Mouse (Mus musculus): ENCODE data around the gene Kcnip4. TPM values are rescaled to one million over a fixed set of nuclear protein-coding genes. Genes with fewer than 3 reads are reported as not detected.

The Kcnip4 gene
- polyA plus RNA-seq, 1 experiment, result 0.12 TPM

DNA sequence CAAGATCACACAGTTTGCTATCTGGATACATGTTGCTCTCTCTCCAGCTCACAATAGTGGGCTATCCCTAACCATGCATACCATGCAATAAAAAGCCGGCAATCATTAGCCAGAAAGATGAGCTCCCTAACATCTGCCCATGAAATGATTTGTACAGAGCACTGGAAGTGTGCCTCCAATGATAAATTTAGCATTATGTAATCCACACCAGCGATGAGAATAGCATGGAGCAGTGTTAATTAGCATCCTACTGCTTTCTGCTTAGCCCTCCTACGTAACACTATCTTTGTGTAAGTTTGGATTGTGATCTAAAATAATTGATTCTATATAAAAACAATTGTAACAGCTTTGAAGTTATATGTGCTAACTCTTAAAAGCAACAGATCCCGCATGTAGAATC lies 268.7 kb downstream of the Kcnip4 start:
- H3K79me3 ChIP-seq (ENCODE audit: low read depth), result no peaks in the 10 kb centered on the region
- H3ac ChIP-seq (ENCODE audit: control insufficient read depth, insufficient read length, low read depth), result no peak overlapping the region
- H3K79me2 ChIP-seq (ENCODE audit: control insufficient read depth, insufficient read depth), result no peaks in the 10 kb centered on the region
- no peak overlapping the region for H3K4me3 ChIP-seq (ENCODE audit: insufficient read depth, poor library complexity, severe bottlenecking)
- no peaks in the 10 kb centered on the region for H3K36me3 ChIP-seq (ENCODE audit: control insufficient read depth, insufficient read depth)
- H3K27me3 ChIP-seq (ENCODE audit: control insufficient read depth, insufficient read depth, insufficient read length), result no peaks in the 10 kb centered on the region
- no peak for TF ChIP-seq MYOG (IDR thresholded peaks at IDR 0.05; ENCODE audit: control insufficient read depth, extremely low read depth, insufficient read length)
- no peak for TF ChIP-seq CEBPB (IDR thresholded peaks at IDR 0.05; ENCODE audit: low read depth)
- TF ChIP-seq CTCF (IDR thresholded peaks at IDR 0.05; ENCODE audit: control insufficient read depth, insufficient read depth, insufficient read length), result no peak
- TF ChIP-seq USF1 (IDR thresholded peaks at IDR 0.05; ENCODE audit: low read depth), result no peak
- TF ChIP-seq FOSL1 (IDR thresholded peaks at IDR 0.05; ENCODE audit: insufficient read depth, low read length, poor library complexity, severe bottlenecking), result no peak
- no peak for TF ChIP-seq MAX (IDR thresholded peaks at IDR 0.05)
- no peak for TF ChIP-seq MYOD1 (IDR thresholded peaks at IDR 0.05; ENCODE audit: control insufficient read depth, insufficient read length, low read depth)

DNA sequence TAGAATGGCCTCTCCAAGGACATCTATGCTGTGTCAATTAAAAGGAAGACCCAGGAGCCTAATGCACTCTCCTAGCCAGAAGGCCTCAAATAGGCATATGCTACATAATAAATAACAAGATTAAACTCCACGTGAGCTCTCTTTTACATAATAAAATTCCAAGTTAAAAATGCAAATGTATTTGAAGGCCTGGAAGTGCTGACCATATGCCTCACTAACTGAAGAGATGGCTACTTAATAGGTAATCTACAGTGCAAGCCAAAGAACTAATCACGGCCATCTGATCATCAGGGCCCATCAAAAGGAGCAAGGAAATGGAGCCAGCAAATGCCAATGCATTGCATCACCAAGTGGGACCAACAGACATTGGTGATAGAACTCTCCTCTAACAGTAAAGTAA lies 277.6 kb downstream of the Kcnip4 start:
- TF ChIP-seq CTCF (IDR thresholded peaks at IDR 0.05; ENCODE audit: control insufficient read depth, insufficient read depth, insufficient read length) (no peak), MAX (IDR thresholded peaks at IDR 0.05) (no peak), FOSL1 (IDR thresholded peaks at IDR 0.05; ENCODE audit: insufficient read depth, low read length, poor library complexity, severe bottlenecking) (no peak), MYOG (IDR thresholded peaks at IDR 0.05; ENCODE audit: control insufficient read depth, extremely low read depth, insufficient read length) (no peak)
- Histone ChIP-seq H3K79me3 (ENCODE audit: low read depth) (no peaks in the 10 kb centered on the region), H3K36me3 (ENCODE audit: control insufficient read depth, insufficient read depth) (no peaks in the 10 kb centered on the region)

DNA sequence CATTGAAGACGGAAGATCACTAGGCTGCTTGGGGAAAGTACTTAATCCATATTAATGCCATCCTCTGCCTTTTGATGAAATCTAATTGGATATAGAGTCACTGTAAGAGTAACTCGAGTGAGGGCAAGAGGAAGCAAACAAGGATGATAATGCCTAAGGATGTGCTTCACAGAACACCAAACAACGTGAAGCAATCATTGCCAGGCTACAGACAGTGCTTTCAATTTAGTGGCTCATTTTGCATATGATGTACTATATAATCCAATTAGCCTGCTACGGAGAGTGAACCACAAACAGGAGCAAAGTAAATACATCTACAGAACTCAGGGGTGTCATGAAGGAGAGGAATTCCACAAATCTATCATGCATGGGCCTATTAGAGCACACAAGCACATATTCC lies 280.3 kb downstream of the Kcnip4 start:
- H3ac ChIP-seq (ENCODE audit: control insufficient read depth, insufficient read length, low read depth), result no peak overlapping the region
- no peak for TF ChIP-seq MYOG (IDR thresholded peaks at IDR 0.05; ENCODE audit: control insufficient read depth, extremely low read depth, insufficient read length)
- TF ChIP-seq CTCF (IDR thresholded peaks at IDR 0.05; ENCODE audit: control insufficient read depth, insufficient read depth, insufficient read length), result no peak
- no peak for TF ChIP-seq USF1 (IDR thresholded peaks at IDR 0.05; ENCODE audit: low read depth)
- no peak for TF ChIP-seq CEBPB (IDR thresholded peaks at IDR 0.05; ENCODE audit: low read depth)
- TF ChIP-seq MYOD1 (IDR thresholded peaks at IDR 0.05; ENCODE audit: control insufficient read depth, insufficient read length, low read depth), result no peak
- TF ChIP-seq MAX (IDR thresholded peaks at IDR 0.05), result no peak
- no peak for TF ChIP-seq FOSL1 (IDR thresholded peaks at IDR 0.05; ENCODE audit: insufficient read depth, low read length, poor library complexity, severe bottlenecking)
- no peak overlapping the region for H3K4me3 ChIP-seq (ENCODE audit: insufficient read depth, poor library complexity, severe bottlenecking)
- no peaks in the 10 kb centered on the region for H3K79me3 ChIP-seq (ENCODE audit: low read depth)
- no peaks in the 10 kb centered on the region for H3K36me3 ChIP-seq (ENCODE audit: control insufficient read depth, insufficient read depth)
- no peaks in the 10 kb centered on the region for H3K79me2 ChIP-seq (ENCODE audit: control insufficient read depth, insufficient read depth)
- H3K27me3 ChIP-seq (ENCODE audit: control insufficient read depth, insufficient read depth, insufficient read length), result no peaks in the 10 kb centered on the region

More for the DNA sequence above, 277.6 kb downstream of the Kcnip4 start:
- no peak overlapping the region for H3K4me3 ChIP-seq (ENCODE audit: insufficient read depth, poor library complexity, severe bottlenecking)
- no peak overlapping the region for H3ac ChIP-seq (ENCODE audit: control insufficient read depth, insufficient read length, low read depth)
- no peaks in the 10 kb centered on the region for H3K79me2 ChIP-seq (ENCODE audit: control insufficient read depth, insufficient read depth)
- no peaks in the 10 kb centered on the region for H3K27me3 ChIP-seq (ENCODE audit: control insufficient read depth, insufficient read depth, insufficient read length)

- Histone ChIP-seq H3K79me2 (ENCODE audit: control insufficient read depth, insufficient read depth) (no peaks in the 10 kb centered on the region), H3K27me3 (ENCODE audit: control insufficient read depth, insufficient read depth, insufficient read length) (no peaks in the 10 kb centered on the region), H3ac (ENCODE audit: control insufficient read depth, insufficient read length, low read depth) (no peak overlapping the region), H3K36me3 (ENCODE audit: control insufficient read depth, insufficient read depth) (no peaks in the 10 kb centered on the region), H3K79me3 (ENCODE audit: low read depth) (no peaks in the 10 kb centered on the region), H3K4me3 (ENCODE audit: insufficient read depth, poor library complexity, severe bottlenecking) (no peak overlapping the region)
- TF ChIP-seq MYOG (IDR thresholded peaks at IDR 0.05; ENCODE audit: control insufficient read depth, extremely low read depth, insufficient read length) (no peak), MYOD1 (IDR thresholded peaks at IDR 0.05; ENCODE audit: control insufficient read depth, insufficient read length, low read depth) (no peak), USF1 (IDR thresholded peaks at IDR 0.05; ENCODE audit: low read depth) (no peak), CTCF (IDR thresholded peaks at IDR 0.05; ENCODE audit: control insufficient read depth, insufficient read depth, insufficient read length) (no peak), CEBPB (IDR thresholded peaks at IDR 0.05; ENCODE audit: low read depth) (no peak), FOSL1 (IDR thresholded peaks at IDR 0.05; ENCODE audit: insufficient read depth, low read length, poor library complexity, severe bottlenecking) (no peak), MAX (IDR thresholded peaks at IDR 0.05) (no peak)
Observed at GRCm38 (mm10) chr5:49241708-49242107, 283.0 kb downstream of the Kcnip4 start.

- no peak overlapping the region for H3ac ChIP-seq (ENCODE audit: control insufficient read depth, insufficient read length, low read depth)
- TF ChIP-seq MYOD1 (IDR thresholded peaks at IDR 0.05; ENCODE audit: control insufficient read depth, insufficient read length, low read depth), result no peak
- no peak for TF ChIP-seq USF1 (IDR thresholded peaks at IDR 0.05; ENCODE audit: low read depth)
- TF ChIP-seq MAX (IDR thresholded peaks at IDR 0.05), result no peak
- no peak for TF ChIP-seq CTCF (IDR thresholded peaks at IDR 0.05; ENCODE audit: control insufficient read depth, insufficient read depth, insufficient read length)
- TF ChIP-seq FOSL1 (IDR thresholded peaks at IDR 0.05; ENCODE audit: insufficient read depth, low read length, poor library complexity, severe bottlenecking), result no peak
- no peak for TF ChIP-seq MYOG (IDR thresholded peaks at IDR 0.05; ENCODE audit: control insufficient read depth, extremely low read depth, insufficient read length)
- no peak for TF ChIP-seq CEBPB (IDR thresholded peaks at IDR 0.05; ENCODE audit: low read depth)
- H3K79me3 ChIP-seq (ENCODE audit: low read depth), result no peaks in the 10 kb centered on the region
- no peaks in the 10 kb centered on the region for H3K79me2 ChIP-seq (ENCODE audit: control insufficient read depth, insufficient read depth)
- no peaks in the 10 kb centered on the region for H3K36me3 ChIP-seq (ENCODE audit: control insufficient read depth, insufficient read depth)
- H3K27me3 ChIP-seq (ENCODE audit: control insufficient read depth, insufficient read depth, insufficient read length), result no peaks in the 10 kb centered on the region
- no peak overlapping the region for H3K4me3 ChIP-seq (ENCODE audit: insufficient read depth, poor library complexity, severe bottlenecking)
Observed at GRCm38 (mm10) chr5:49201164-49201756, 323.4 kb downstream of the Kcnip4 start.

GRCm38 (mm10) chr5:49188236-49188635 lies 336.5 kb downstream of the Kcnip4 start:
- no peaks in the 10 kb centered on the region for H3K36me3 ChIP-seq (ENCODE audit: control insufficient read depth, insufficient read depth)
- no peaks in the 10 kb centered on the region for H3K79me2 ChIP-seq (ENCODE audit: control insufficient read depth, insufficient read depth)
- H3K79me3 ChIP-seq (ENCODE audit: low read depth), result no peaks in the 10 kb centered on the region
- H3K27me3 ChIP-seq (ENCODE audit: control insufficient read depth, insufficient read depth, insufficient read length), result no peaks in the 10 kb centered on the region
- no peak overlapping the region for H3ac ChIP-seq (ENCODE audit: control insufficient read depth, insufficient read length, low read depth)
- TF ChIP-seq FOSL1 (IDR thresholded peaks at IDR 0.05; ENCODE audit: insufficient read depth, low read length, poor library complexity, severe bottlenecking) (no peak), MYOD1 (IDR thresholded peaks at IDR 0.05; ENCODE audit: control insufficient read depth, insufficient read length, low read depth) (no peak), USF1 (IDR thresholded peaks at IDR 0.05; ENCODE audit: low read depth) (no peak), MAX (IDR thresholded peaks at IDR 0.05) (no peak), CTCF (IDR thresholded peaks at IDR 0.05; ENCODE audit: control insufficient read depth, insufficient read depth, insufficient read length) (no peak), MYOG (IDR thresholded peaks at IDR 0.05; ENCODE audit: control insufficient read depth, extremely low read depth, insufficient read length) (no peak), CEBPB (IDR thresholded peaks at IDR 0.05; ENCODE audit: low read depth) (no peak)
- H3K4me3 ChIP-seq (ENCODE audit: insufficient read depth, poor library complexity, severe bottlenecking), result no peak overlapping the region
